Mouse (Mus musculus): ENCODE data around the gene Pitpnc1. TPM values are rescaled to one million over a fixed set of nuclear protein-coding genes. Genes with fewer than 3 reads are reported as not detected.
A peak's percentile ranks its signal among the peaks of the same experiment; 100 is the strongest.

Pitpnc1 gene
- polyA plus RNA-seq, 1 experiment from 2014 or later = 19.6 TPM

DNA sequence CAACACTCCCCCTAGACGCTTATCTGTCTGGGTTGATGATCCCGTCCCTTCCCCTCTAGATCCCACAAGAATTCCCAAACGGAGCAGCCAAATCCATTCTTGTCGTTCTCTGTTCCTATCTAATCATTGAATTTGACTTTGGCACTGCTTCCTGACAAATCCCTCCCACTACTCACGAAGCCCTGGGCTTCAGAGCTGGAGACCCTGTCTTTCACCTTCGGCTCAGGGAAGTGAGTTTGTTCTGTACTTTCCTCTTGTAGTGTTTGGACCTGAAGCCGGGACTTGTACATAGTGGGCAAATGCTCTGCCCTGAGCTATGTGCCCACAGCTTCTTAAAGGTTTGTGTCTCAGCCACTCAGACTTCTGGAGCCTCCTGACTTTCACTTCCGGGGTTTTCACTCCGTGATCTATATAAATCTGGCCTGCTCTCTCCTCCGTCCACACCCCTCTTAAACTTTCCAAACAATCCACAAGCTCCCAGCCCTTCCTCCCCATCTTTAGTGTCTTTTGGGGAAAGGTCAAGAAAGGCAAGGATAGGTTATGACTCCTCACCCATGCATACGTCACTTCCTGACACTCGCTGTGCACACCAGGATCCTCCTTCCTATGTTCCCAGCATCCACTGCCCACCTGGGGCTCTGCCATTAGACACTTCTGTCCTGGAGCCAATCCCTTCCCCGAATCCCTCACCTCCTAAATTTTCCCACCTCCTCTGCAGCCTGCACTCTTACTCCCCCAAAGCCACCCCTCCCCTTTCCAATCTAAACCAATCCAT, 104.4 kb downstream of the Pitpnc1 start:
- H3K36me3 ChIP-seq (ENCODE audit: insufficient read depth, low read length) = no peaks in the 10 kb centered on the region
- ATAC-seq (replicated peaks; ENCODE audit: low FRiP score, low read depth) (no peak), DNase-seq (ENCODE audit: low spot score) (no peak)
- no peak overlapping the region for H3K9ac ChIP-seq (ENCODE audit: low read depth, low read length)
- H3K27ac ChIP-seq = no peak overlapping the region
- no peaks in the 10 kb centered on the region for H3K27me3 ChIP-seq (ENCODE audit: insufficient read depth, low read length)
- no peak overlapping the region for H3K4me3 ChIP-seq (replicated peaks; ENCODE audit: low read depth, low read length)
- WGBS = 55% methylated on average over 13 of the region's 13 CpGs
- H3K9me3 ChIP-seq (replicated peaks; ENCODE audit: low read length) = no peaks in the 10 kb centered on the region
- H3K4me1 ChIP-seq (replicated peaks; ENCODE audit: insufficient read depth, low read length) = peaks cover 9% of the 10 kb centered on the region; the same call in 1 of the 2 replicates
- 0 out of 2 replicates have a peak overlapping the region, but pooled peaks have one; percentile 1 for H3K4me2 ChIP-seq (ENCODE audit: low read length)
- no peak for TF ChIP-seq CTCF (IDR thresholded peaks at IDR 0.05; ENCODE audit: low read depth)

DNA sequence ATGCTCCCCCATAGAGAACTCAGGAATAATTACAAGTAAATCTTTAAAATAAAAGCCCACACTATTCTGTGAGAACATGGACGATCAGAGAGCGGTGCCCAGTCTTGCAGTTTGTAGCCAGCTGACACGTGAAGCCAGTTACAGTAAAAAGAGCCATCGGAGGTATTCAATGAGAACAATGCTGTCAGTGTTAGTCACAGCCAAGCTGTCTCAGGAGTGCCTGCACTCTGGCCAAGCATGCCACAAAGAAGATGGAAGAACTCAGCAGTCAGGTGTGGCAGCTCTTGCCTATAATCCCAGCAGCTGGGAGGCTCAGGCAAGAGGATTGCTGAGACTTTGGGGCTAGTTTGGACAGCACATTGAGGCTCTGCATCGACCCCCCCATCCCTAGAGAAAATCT, 111.8 kb downstream of the Pitpnc1 start:
- H3K9me3 ChIP-seq (replicated peaks; ENCODE audit: low read length) = no peaks in the 10 kb centered on the region
- WGBS = 72% methylated on average over 5 of the region's 5 CpGs
- no peak for TF ChIP-seq CTCF (IDR thresholded peaks at IDR 0.05; ENCODE audit: low read depth)
- no peak for DNase-seq (ENCODE audit: low spot score)
- H3K36me3 ChIP-seq (ENCODE audit: insufficient read depth, low read length) = no peaks in the 10 kb centered on the region
- no peak overlapping the region for H3K9ac ChIP-seq (ENCODE audit: low read depth, low read length)
- H3K4me2 ChIP-seq (ENCODE audit: low read length) = no peak overlapping the region
- no peak overlapping the region for H3K4me3 ChIP-seq (replicated peaks; ENCODE audit: low read depth, low read length)
- no peaks in the 10 kb centered on the region for H3K27me3 ChIP-seq (ENCODE audit: insufficient read depth, low read length)
- H3K27ac ChIP-seq = no peak overlapping the region
- no peak for ATAC-seq (replicated peaks; ENCODE audit: low FRiP score, low read depth)
- H3K4me1 ChIP-seq (replicated peaks; ENCODE audit: insufficient read depth, low read length) = peaks cover 16% of the 10 kb centered on the region; the same call in 1 of the 2 replicates

DNA sequence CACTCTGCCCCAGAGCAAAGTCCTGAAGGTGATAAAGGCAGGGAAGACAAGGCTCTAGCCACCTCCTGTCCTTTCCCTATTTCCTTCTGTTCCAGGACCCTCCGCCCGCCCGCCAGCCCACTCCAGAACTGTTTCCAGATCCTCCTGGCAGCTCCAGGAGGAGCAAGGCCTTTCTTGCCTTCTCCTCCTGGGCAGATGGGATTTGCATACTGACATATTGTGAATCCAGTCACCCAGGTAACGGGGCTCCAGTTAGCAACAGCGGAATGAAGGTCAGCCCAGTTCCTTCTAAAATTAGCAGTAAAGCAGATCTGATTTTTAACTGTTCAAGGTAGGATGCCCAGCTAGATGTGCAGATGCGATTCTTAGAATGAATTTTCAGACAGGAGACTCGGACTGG, 114.3 kb downstream of the Pitpnc1 start:
- DNase-seq (ENCODE audit: low spot score) = no peak

DNA sequence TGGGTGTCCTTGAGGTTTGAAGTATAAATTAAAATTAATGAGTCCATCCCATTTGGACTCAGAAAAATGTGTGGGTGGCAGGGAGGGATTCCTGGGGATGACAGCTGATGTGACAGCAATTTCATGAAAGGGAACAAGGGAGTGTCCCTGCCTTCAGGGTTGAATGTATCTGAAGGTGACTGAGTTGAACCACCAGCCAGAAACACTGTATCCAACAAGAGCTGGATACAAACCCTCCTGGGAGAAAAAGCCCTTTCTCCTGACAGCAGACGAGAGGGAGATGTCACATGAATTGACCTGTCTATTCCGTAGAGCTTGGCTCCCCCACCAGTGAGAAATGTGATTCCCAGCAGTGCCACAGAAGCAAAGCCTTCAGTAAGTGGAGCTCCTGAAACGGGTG, 115.0 kb downstream of the Pitpnc1 start:
- Histone ChIP-seq H3K4me1 (replicated peaks; ENCODE audit: insufficient read depth, low read length) (peaks cover 16% of the 10 kb centered on the region; the same call in 1 of the 2 replicates), H3K9me3 (replicated peaks; ENCODE audit: low read length) (no peaks in the 10 kb centered on the region), H3K36me3 (ENCODE audit: insufficient read depth, low read length) (no peaks in the 10 kb centered on the region), H3K27me3 (ENCODE audit: insufficient read depth, low read length) (no peaks in the 10 kb centered on the region), H3K4me2 (ENCODE audit: low read length) (no peak overlapping the region), H3K9ac (ENCODE audit: low read depth, low read length) (no peak overlapping the region), H3K27ac (peak overlapping the region; percentile 54), H3K4me3 (replicated peaks; ENCODE audit: low read depth, low read length) (no peak overlapping the region)
- no peak for TF ChIP-seq CTCF (IDR thresholded peaks at IDR 0.05; ENCODE audit: low read depth)
- 32% methylated on average over 3 of the region's 3 CpGs for WGBS
- ATAC-seq (replicated peaks; ENCODE audit: low FRiP score, low read depth) (no peak), DNase-seq (ENCODE audit: low spot score) (peak; percentile 71)

More for the DNA sequence above, 114.3 kb downstream of the Pitpnc1 start:
- Histone ChIP-seq H3K4me3 (replicated peaks; ENCODE audit: low read depth, low read length) (no peak overlapping the region), H3K36me3 (ENCODE audit: insufficient read depth, low read length) (no peaks in the 10 kb centered on the region), H3K4me2 (ENCODE audit: low read length) (no peak overlapping the region), H3K27me3 (ENCODE audit: insufficient read depth, low read length) (no peaks in the 10 kb centered on the region), H3K4me1 (replicated peaks; ENCODE audit: insufficient read depth, low read length) (peaks cover 16% of the 10 kb centered on the region; the same call in 1 of the 2 replicates), H3K9me3 (replicated peaks; ENCODE audit: low read length) (no peaks in the 10 kb centered on the region), H3K27ac (peak overlapping the region; percentile 44), H3K9ac (ENCODE audit: low read depth, low read length) (no peak overlapping the region)
- no peak for ATAC-seq (replicated peaks; ENCODE audit: low FRiP score, low read depth)
- no peak for TF ChIP-seq CTCF (IDR thresholded peaks at IDR 0.05; ENCODE audit: low read depth)
- 79% methylated on average over 7 of the region's 7 CpGs for WGBS

DNA sequence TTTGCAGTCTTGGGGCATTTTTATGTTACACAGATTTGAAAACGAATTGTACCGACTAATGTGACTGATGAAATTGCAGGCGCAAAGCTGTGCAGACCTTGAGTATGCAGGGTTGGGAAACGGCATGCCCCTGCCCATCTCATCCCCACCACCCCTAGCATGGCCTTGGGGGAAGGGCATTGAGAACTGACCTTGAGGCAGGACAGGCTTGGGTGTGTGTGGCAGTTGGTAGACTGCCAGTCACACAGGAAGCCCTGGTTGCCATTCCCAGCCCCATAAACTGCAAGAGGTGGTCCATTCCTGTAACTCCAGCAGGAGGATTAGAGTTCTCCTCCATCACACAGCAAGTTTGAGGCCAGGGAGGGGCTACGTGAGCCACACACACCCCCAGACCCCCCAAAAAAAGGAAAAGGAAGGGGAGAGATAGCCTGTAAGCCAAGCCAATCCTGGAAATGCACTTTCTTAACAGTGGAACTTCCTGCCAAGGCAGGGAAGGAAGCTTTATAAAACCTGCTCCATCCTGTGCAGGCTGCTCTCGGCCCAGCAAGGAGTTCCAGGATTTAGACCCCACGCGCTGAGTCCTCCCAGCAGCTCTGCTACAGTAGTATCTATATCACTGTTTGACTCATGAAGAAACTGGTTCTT, 115.9 kb downstream of the Pitpnc1 start:
- TF ChIP-seq CTCF (IDR thresholded peaks at IDR 0.05; ENCODE audit: low read depth) = no peak

DNA sequence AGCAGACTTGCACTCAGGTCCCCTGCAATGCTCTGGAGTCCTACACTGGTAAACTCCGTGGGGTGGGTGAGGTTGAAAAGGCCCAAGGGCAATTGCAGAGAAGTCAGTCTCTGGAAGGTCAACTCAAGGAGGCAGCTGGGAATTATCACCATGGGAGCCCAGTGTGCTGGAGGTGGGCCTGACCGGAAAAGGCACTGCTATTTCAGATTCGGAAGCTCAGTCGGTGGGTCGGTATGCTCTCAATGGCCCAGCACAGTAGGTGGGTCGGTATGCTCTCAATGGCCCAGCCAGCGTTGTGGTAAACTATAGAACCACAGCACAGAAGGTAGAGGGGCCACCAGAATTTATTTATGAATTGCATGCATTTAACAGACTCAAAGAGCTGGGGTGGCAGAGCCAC, 117.9 kb downstream of the Pitpnc1 start:
- Histone ChIP-seq H3K27ac (no peak overlapping the region), H3K27me3 (ENCODE audit: insufficient read depth, low read length) (no peaks in the 10 kb centered on the region), H3K9ac (ENCODE audit: low read depth, low read length) (no peak overlapping the region), H3K4me1 (replicated peaks; ENCODE audit: insufficient read depth, low read length) (peaks cover 16% of the 10 kb centered on the region; the same call in 1 of the 2 replicates), H3K4me3 (replicated peaks; ENCODE audit: low read depth, low read length) (no peak overlapping the region), H3K4me2 (ENCODE audit: low read length) (no peak overlapping the region), H3K36me3 (ENCODE audit: insufficient read depth, low read length) (no peaks in the 10 kb centered on the region), H3K9me3 (replicated peaks; ENCODE audit: low read length) (no peaks in the 10 kb centered on the region)
- WGBS = 34% methylated on average over 7 of the region's 7 CpGs
- ATAC-seq (replicated peaks; ENCODE audit: low FRiP score, low read depth) = no peak
- no peak for DNase-seq (ENCODE audit: low spot score)
- TF ChIP-seq CTCF (IDR thresholded peaks at IDR 0.05; ENCODE audit: low read depth) = no peak

More for the DNA sequence above, 115.9 kb downstream of the Pitpnc1 start:
- ATAC-seq (replicated peaks; ENCODE audit: low FRiP score, low read depth) (no peak), DNase-seq (ENCODE audit: low spot score) (no peak)
- Histone ChIP-seq H3K9ac (ENCODE audit: low read depth, low read length) (no peak overlapping the region), H3K27me3 (ENCODE audit: insufficient read depth, low read length) (no peaks in the 10 kb centered on the region), H3K9me3 (replicated peaks; ENCODE audit: low read length) (no peaks in the 10 kb centered on the region), H3K36me3 (ENCODE audit: insufficient read depth, low read length) (no peaks in the 10 kb centered on the region), H3K4me1 (replicated peaks; ENCODE audit: insufficient read depth, low read length) (peaks cover 16% of the 10 kb centered on the region; the same call in 1 of the 2 replicates), H3K27ac (peak overlapping the region; percentile 54), H3K4me3 (replicated peaks; ENCODE audit: low read depth, low read length) (no peak overlapping the region), H3K4me2 (ENCODE audit: low read length) (no peak overlapping the region)
- 76% methylated on average over 8 of the region's 8 CpGs for WGBS
